Mouse (Mus musculus) brain, embryonic 14.5 days (tissue): Measurements from ENCODE around the gene Fbxo7. TPM values are rescaled to one million over a fixed set of nuclear protein-coding genes. Genes with fewer than 3 reads are reported as not detected.
"Not testable (repeated sequence)": the region's sequence is repeated elsewhere in the genome, so short reads cannot be mapped to it uniquely, and the experiment has no call there.

Source experiments
- DNase-seq: peaks from one replicate; pipeline ENCODE4 v3.0.0-alpha.2; 2011; ENCODE audit warnings: low read depth
- CTCF ChIP-seq: fragments of 200-500 bp; IDR thresholded peaks from 2 replicates; pipeline ENCODE4 v1.5.1; 2012; ENCODE audit warnings: inconsistent platforms, mild to moderate bottlenecking, moderate library complexity, borderline replicate concordance; ENCODE audit not compliant: insufficient read depth, insufficient read length; ENCODE audit errors: extremely low read depth
- POLR2A ChIP-seq: fragments of 200-500 bp; IDR thresholded peaks from 2 replicates; pipeline ENCODE4 v1.6.1; 2012; ENCODE audit warnings: mild to moderate bottlenecking, inconsistent platforms, borderline replicate concordance; ENCODE audit not compliant: poor library complexity, insufficient read depth, insufficient read length, severe bottlenecking; ENCODE audit errors: extremely low read depth
- polyA plus RNA-seq: library from polyadenylated mRNA; depleted of rRNA; stranded (reverse); fragments of >200 nt; gene quantifications from 2 replicates; pipeline ENCODE4 v1.2.3, GENCODE M21; 2012

Fbxo7 gene
- polyA plus RNA-seq, 1 experiment, result 15.7 TPM

- TF ChIP-seq POLR2A (no peak), CTCF (no peak)
- DNase-seq, result no peak
Observed at GRCm38 (mm10) chr10:86011781-86012180, 10.0 kb upstream of the Fbxo7 start, which contains the start of gene Bpifc. Gene Bpifc (minus strand): TSS chr10:86011895.

DNA sequence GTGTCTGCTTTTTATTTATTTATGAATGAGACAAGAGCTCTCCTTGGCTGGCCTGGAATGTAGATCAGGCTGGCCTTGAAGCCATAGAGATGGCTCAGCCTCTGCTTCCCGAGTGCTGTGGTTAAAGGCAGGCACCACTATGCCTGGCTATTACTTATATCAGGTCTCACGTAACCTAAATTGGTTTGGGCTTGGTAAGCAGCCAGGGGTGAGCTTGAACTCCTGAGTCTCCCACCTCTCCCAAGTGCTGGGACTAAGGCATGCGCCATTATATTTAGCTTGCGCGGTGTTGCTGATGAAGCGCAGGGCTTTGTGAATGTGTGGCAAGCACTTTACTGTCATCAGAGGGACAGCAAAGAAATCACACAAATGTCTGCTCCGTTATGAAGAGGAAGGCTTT, 4.0 kb upstream of the Fbxo7 start:
- DNase-seq, result no peak
- TF ChIP-seq POLR2A (no peak), CTCF (no peak)

DNA sequence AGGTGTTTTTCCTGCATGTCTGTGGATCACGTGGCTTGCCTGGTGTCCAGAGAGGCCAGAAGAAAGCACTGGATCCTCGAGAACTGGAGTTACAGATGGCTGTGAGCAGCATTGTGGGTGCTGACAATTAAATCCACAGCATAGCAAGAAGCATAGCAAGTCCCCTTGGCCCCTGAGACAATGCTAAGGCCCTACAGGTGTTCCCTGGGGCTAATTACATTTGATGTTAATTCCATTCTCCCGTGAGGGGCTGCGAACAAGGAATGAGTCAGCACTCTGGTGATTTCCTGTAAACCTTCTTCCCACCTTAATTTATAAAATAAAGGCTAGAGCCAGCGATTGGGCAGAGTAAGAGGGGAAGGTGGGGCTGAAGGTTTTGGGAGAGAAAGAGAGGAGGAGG, 3.0 kb upstream of the Fbxo7 start:
- no peak for DNase-seq
- TF ChIP-seq CTCF, result no peak
- no peak for TF ChIP-seq POLR2A

DNA sequence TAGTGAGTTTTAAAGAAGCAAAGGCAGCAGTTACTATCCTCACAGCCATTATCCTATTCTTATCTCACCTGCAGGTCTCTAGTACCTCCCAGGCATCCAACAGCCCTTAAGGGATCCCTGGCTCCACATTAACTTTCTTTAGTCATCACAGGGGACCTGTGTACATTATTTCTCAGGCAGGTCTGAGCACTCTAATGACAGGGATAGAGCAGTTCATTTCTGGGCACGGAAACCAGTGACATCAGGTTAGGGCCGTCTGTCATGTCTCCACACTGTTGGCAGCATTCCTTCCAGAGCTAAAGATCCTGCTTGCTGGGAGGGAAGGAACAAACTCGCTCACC, 394 bp upstream of the Fbxo7 start:
- TF ChIP-seq CTCF, result no peak
- no peak for TF ChIP-seq POLR2A
- no peak for DNase-seq

DNA sequence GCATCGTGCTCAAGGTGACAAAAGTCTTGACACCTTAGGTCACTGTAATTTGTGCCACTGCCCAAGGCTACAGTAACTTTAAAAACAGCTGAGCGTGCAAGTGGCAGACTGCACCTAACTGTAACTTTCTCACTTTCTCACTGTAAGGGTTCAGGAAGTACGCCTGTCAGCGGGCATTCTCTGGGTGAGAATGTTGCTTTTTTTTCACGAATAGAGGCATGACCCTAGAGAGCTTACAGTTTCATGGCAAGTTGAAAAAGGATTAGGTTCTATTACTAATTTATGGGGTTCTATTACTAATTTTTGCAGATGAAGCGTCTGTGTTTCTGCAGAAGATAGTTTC, 673 bp downstream of the Fbxo7 start:
- TF ChIP-seq POLR2A, result no peak
- TF ChIP-seq CTCF, result 0 out of 2 replicates have a peak, but pooled peaks have one; percentile 1
- DNase-seq, result no peak

DNA sequence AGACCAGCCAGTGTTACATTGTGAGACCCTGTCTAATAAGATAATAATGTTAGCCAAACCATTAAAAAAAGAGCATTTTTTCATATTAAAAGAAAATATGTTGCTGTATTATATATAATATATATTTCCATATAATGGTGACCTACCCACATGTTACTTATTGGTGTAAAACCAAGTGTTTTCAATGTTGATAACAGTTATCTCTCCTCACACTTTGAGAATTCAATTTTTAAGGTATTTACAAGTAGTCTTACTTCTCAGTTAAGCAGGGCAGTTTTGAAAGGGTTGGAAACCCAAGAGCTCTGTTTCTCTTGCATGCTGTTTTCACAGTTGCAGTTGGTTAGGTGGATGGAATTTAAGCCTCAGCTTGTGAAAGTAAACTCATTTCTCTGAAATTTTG, 1.4 kb downstream of the Fbxo7 start:
- DNase-seq, result no peak

GRCm38 (mm10) chr10:86025906-86026305, 4.1 kb downstream of the Fbxo7 start:
- no peak for DNase-seq
- no peak for TF ChIP-seq POLR2A
- TF ChIP-seq CTCF, result no peak

More for the DNA sequence above, 1.4 kb downstream of the Fbxo7 start:
- TF ChIP-seq CTCF (no peak), POLR2A (no peak)

DNA sequence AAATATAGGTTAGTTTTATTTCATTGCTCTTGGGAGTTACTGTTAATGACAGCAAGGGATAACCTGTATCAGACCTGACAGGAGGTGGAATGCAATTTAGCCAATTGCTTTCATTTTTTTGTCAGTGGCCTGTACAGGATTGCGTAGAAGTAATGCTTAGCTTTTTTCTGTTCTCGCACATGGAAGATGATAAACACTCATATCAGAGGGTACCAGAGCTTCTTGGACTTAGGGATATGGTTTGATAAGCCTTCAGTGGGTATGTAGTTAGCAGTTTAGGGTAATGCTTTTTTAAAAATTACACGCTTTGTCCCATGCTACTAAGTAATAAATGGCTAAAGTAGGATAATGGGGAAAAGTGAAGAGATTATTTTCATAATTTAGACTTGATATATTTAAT, 4.6 kb downstream of the Fbxo7 start:
- no peak for TF ChIP-seq POLR2A
- no peak for TF ChIP-seq CTCF
- no peak for DNase-seq

GRCm38 (mm10) chr10:86026807-86027206, 5.0 kb downstream of the Fbxo7 start:
- not testable (repeated sequence) for DNase-seq

GRCm38 (mm10) chr10:86030743-86031142, 9.0 kb downstream of the Fbxo7 start:
- DNase-seq, result no peak
- no peak for TF ChIP-seq POLR2A
- no peak for TF ChIP-seq CTCF

- DNase-seq, result no peak
- TF ChIP-seq CTCF, result no peak
- no peak for TF ChIP-seq POLR2A
Observed at GRCm38 (mm10) chr10:86032517-86032916, 10.7 kb downstream of the Fbxo7 start.

- no peak for DNase-seq
- no peak for TF ChIP-seq POLR2A
- no peak for TF ChIP-seq CTCF
Observed at GRCm38 (mm10) chr10:86034007-86034728, 12.4 kb downstream of the Fbxo7 start.

DNA sequence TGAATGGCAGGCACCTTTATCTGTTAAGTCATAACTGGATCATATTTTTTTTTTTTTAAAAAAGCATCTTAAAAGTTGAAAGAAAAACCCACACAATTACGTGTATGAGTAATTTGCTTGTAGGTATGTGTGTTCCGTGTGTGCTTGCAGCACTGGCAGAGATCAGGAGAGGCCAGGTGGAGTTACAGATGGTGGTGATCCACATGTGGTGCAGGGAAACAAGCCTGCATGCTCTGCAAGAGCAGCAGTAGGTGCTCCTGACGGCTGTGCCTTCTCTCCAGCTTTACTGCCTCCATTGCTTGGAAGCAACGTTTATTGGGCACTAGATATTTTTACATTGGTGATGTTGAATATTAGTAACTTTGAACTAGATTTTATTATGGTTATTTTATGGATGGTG, 21.9 kb downstream of the Fbxo7 start:
- no peak for TF ChIP-seq CTCF
- TF ChIP-seq POLR2A, result no peak

DNA sequence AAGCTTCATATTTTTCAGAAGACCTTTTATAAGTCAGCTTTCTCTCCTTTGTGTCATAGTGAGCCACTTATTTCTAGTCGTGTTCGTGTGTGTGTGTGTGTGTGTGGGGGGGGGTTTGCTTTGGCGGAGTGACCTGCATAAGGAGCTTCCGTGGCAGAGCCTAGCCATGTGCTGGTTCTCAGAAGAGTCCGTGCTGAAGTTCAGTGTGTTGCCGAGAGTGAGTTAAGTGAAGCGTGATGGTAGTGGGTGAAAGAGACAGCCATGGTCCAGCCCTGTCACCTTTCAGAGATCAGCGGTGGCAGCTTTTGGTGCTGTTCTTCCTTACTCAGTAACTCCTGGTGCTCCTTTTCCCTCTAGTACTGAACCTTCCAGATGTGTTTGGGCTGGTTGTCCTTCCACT, 22.3 kb downstream of the Fbxo7 start:
- DNase-seq, result no peak
- no peak for TF ChIP-seq CTCF
- TF ChIP-seq POLR2A, result no peak

More for the DNA sequence above, 21.9 kb downstream of the Fbxo7 start:
- no peak for DNase-seq
